Mouse (Mus musculus): Measurements from ENCODE around the gene Arfrp1. TPM values are rescaled to one million over a fixed set of nuclear protein-coding genes. Genes with fewer than 3 reads are reported as not detected.

The Arfrp1 gene
- polyA plus RNA-seq, 1 experiment from 2014 or later, result 36.3 TPM

Other genes with a start within 250 kb of the Arfrp1 start
- 0.17 and 0.30 TPM in 2 replicates for gene Kcnq2, start 230.1 kb downstream of the Arfrp1 start, polyA plus RNA-seq (2014; fragmentation: Nextera tagmentation; extraction: Ambion mirVana)
- 4.6 and 5.7 TPM in 2 replicates for gene Eef1a2, start 208.4 kb downstream of the Arfrp1 start, polyA plus RNA-seq (2014; fragmentation: Nextera tagmentation; extraction: Ambion mirVana)
- 187 and 214 TPM in 2 replicates for gene Ppdpf, start 178.2 kb downstream of the Arfrp1 start, polyA plus RNA-seq (2014; fragmentation: Nextera tagmentation; extraction: Ambion mirVana)
- gene Ptk6, start 162.6 kb downstream of the Arfrp1 start, polyA plus RNA-seq (2014; fragmentation: Nextera tagmentation; extraction: Ambion mirVana), result not detected in 2 replicates
- gene Srms, start 152.2 kb downstream of the Arfrp1 start, polyA plus RNA-seq (2014; fragmentation: Nextera tagmentation; extraction: Ambion mirVana), result 0.29 TPM in 1 of 2 replicates, not detected in the other
- 0.13 TPM in 1 of 2 replicates, not detected in the other for gene Fndc11, start 145.4 kb downstream of the Arfrp1 start, polyA plus RNA-seq (2014; fragmentation: Nextera tagmentation; extraction: Ambion mirVana)
- 1.2 and 1.3 TPM in 2 replicates for gene Helz2, start 123.4 kb downstream of the Arfrp1 start, polyA plus RNA-seq (2014; fragmentation: Nextera tagmentation; extraction: Ambion mirVana)
- gene Gmeb2, start 77.4 kb downstream of the Arfrp1 start, polyA plus RNA-seq (2014; fragmentation: Nextera tagmentation; extraction: Ambion mirVana), result 9.1 TPM in 2 replicates
- 0.52 and 0.83 TPM in 2 replicates for gene Stmn3, start 50.9 kb downstream of the Arfrp1 start, polyA plus RNA-seq (2014; fragmentation: Nextera tagmentation; extraction: Ambion mirVana)
- gene Rtel1, start 45.7 kb downstream of the Arfrp1 start, polyA plus RNA-seq (2014; fragmentation: Nextera tagmentation; extraction: Ambion mirVana), result 33.3 and 34.8 TPM in 2 replicates
- gene Zgpat, start 476 bp downstream of the Arfrp1 start, polyA plus RNA-seq (2014; fragmentation: Nextera tagmentation; extraction: Ambion mirVana), result 21.7 and 27.3 TPM in 2 replicates
- gene Lime1, start 14.7 kb upstream of the Arfrp1 start, polyA plus RNA-seq (2014; fragmentation: Nextera tagmentation; extraction: Ambion mirVana), result 11.2 and 13.8 TPM in 2 replicates
- 10.3 and 10.5 TPM in 2 replicates for gene Zbtb46, start 94.0 kb upstream of the Arfrp1 start, polyA plus RNA-seq (2014; fragmentation: Nextera tagmentation; extraction: Ambion mirVana)
- gene Abhd16b, start 127.8 kb upstream of the Arfrp1 start, polyA plus RNA-seq (2014; fragmentation: Nextera tagmentation; extraction: Ambion mirVana), result 0.43 and 0.65 TPM in 2 replicates
- 119 and 128 TPM in 2 replicates for gene Tpd52l2, start 131.7 kb upstream of the Arfrp1 start, polyA plus RNA-seq (2014; fragmentation: Nextera tagmentation; extraction: Ambion mirVana)
- gene Dnajc5, start 155.1 kb upstream of the Arfrp1 start, polyA plus RNA-seq (2014; fragmentation: Nextera tagmentation; extraction: Ambion mirVana), result 69.0 and 76.1 TPM in 2 replicates
- gene Uckl1, start 219.5 kb upstream of the Arfrp1 start, polyA plus RNA-seq (2014; fragmentation: Nextera tagmentation; extraction: Ambion mirVana), result 66.2 and 66.7 TPM in 2 replicates
- gene Prpf6, start 226.5 kb upstream of the Arfrp1 start, polyA plus RNA-seq (2014; fragmentation: Nextera tagmentation; extraction: Ambion mirVana), result 45.5 and 53.2 TPM in 2 replicates
- 26.3 and 26.5 TPM in 2 replicates for gene Zfp512b, start 227.4 kb upstream of the Arfrp1 start, polyA plus RNA-seq (2014; fragmentation: Nextera tagmentation; extraction: Ambion mirVana)
- gene Samd10, start 233.8 kb upstream of the Arfrp1 start, polyA plus RNA-seq (2014; fragmentation: Nextera tagmentation; extraction: Ambion mirVana), result 13.7 and 14.6 TPM in 2 replicates